Mouse (Mus musculus): ENCODE data around the gene Flnb.

The Flnb gene

DNA sequence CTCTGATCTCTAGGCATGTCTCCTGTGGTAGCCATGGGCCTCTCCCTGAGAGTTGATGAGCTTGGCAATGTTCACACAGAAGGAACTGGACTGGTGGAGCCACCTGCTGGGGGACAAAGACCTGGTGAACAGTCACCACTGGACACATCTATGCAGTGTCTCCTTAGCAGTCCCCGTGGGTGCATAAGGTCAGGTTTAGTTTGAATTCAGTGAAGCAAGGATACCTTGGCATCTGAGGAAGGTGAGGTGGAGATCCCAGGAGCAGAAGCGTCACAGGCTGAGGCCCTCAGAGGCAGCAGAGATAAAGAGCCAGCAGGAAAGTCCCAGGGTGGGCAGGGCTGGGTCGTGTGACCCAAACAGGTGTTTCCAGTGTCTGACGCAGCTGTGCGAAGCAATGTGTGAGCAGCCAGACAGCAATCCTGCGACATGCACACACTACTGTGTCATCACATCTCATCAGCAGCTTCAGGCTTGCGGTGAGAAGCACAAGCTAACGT is 176.6 kb downstream of the Flnb start, which contains the start of gene Dnase1l3:
Gene Dnase1l3 (minus strand): TSS at position 303 of the 497 bp plus-strand sequence.
- peak; percentile 60 for DNase-seq (ENCODE audit: low spot score)

DNA sequence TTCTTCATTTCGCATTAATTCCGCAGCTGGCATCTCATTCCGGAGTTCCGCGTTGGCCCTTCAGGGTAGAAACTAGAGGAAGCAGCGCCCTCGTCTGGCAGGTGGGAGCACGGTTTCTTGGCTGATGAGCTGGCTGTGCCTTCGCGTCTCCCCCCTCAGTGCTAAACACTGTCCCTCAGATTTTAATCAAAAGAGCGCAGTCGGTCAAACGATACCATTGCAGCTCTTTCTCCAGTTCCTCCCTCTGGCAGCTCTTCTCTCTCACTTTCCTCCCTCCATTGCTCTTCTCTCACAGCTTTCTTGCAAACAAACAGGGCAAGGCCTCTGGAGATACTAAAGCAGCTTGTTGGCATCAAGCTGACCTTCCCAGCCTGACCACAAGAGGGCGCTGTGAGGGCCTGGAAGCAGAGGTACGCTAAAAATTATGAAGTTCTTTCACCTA is 179.5 kb downstream of the Flnb start:
- peak; percentile 91 for DNase-seq (ENCODE audit: low spot score)

GRCm38 (mm10) chr14:7999030-7999429 is 181.3 kb downstream of the Flnb start:
- DNase-seq (ENCODE audit: low spot score), result no peak

DNA sequence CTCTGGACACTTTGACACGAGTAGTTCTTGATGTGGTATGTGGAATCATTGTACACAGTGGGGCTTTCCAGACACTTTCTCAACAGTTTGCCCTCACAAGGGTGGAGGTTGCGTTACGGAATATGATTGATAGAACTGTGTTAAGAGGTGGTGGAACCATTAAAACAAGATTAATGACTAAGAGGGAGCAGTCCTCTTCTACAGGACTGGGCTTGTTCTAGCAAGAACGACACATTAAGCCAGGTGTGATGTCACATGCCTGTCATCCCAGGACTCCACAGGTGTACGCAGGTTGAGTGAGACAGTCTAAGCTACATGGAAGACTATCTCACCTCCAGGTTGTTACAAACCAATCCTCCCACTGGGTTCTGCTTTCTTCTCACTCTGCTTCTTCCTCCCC is 181.7 kb downstream of the Flnb start:
- DNase-seq (ENCODE audit: low spot score), result no peak

GRCm38 (mm10) chr14:8000247-8000646 is 182.5 kb downstream of the Flnb start:
- no peak for DNase-seq (ENCODE audit: low spot score)

Measured in urinary bladder, postnatal 14 days (tissue).